Mouse (Mus musculus) intestine, embryonic 15.5 days (tissue): ENCODE results near the gene Them4. TPM values are rescaled to one million over a fixed set of nuclear protein-coding genes. Genes with fewer than 3 reads are reported as not detected.

Source experiments
- ATAC-seq: fragments of 200-750 bp; cut with Nextera tagmentation; 2 replicates; pipeline ENCODE4 v1.8.0; 2017; ENCODE audit warnings: moderate TSS enrichment, moderate library complexity
- H3K27ac ChIP-seq: fragments of 300-500 bp; sonication (generic); 2 replicates; pipeline ENCODE4 v1.5.1; 2015; ENCODE audit warnings: mild to moderate bottlenecking, inconsistent platforms
- H3K27me3 ChIP-seq: fragments of 300-500 bp; sonication (generic); replicated peaks from 2 replicates; pipeline ENCODE4 v1.6.1; 2015; ENCODE audit warnings: inconsistent platforms
- H3K36me3 ChIP-seq: fragments of 300-500 bp; sonication (generic); 2 replicates; pipeline ENCODE4 v1.6.1; 2015; ENCODE audit warnings: inconsistent platforms
- H3K4me1 ChIP-seq: fragments of 300-500 bp; sonication (generic); replicated peaks from 2 replicates; pipeline ENCODE4 v1.6.1; 2015; ENCODE audit warnings: inconsistent platforms
- H3K4me2 ChIP-seq: fragments of 300-500 bp; sonication (generic); replicated peaks from 2 replicates; pipeline ENCODE4 v1.6.1; 2015; ENCODE audit warnings: mild to moderate bottlenecking, inconsistent platforms
- H3K4me3 ChIP-seq: fragments of 300-500 bp; sonication (generic); replicated peaks from 2 replicates; pipeline ENCODE4 v1.5.1; 2015; ENCODE audit warnings: inconsistent platforms
- H3K9ac ChIP-seq: fragments of 300-500 bp; sonication (generic); 2 replicates; pipeline ENCODE4 v1.6.1; 2015; ENCODE audit warnings: inconsistent platforms
- H3K9me3 ChIP-seq: fragments of 300-500 bp; sonication (generic); 2 replicates; pipeline ENCODE4 v1.6.1; 2016; ENCODE audit warnings: inconsistent platforms
- WGBS: fragments of 180-500 bp; shearing (Covaris S2); methylation state at CpG from one replicate; pipeline ENCODE4 v1.1.7; 2015; 5-methylcytosine and 5-hydroxymethylcytosine counted together
- polyA plus RNA-seq: library from polyadenylated mRNA; unstranded; fragments of >200 nt; fragmentation: Nextera tagmentation; extraction: Ambion mirVana; gene quantifications from 2 replicates; pipeline ENCODE4 v1.2.1, GENCODE M21; 2015

Them4 gene
- polyA plus RNA-seq, 1 experiment from 2014 or later = 18.7 TPM

DNA sequence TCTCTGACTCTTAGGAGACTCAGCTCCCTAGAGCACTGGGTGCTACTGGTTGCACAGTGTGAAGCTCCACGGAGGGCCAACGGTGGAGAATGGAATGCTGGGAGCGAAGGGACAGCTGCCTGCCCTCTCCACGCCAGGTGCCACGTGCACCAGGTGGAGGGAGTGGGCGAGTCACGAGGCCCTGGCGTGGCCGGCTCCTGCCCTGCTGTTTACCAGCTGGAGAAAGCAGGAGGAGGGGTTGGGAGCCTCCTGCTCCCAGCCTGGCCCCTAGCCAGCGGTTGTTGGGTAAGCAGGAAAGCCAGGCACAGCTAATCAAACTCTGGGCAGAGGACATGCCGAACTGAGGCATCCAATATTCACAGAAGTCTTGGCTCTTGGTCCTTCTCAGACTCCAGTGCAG is 61.7 kb downstream of the Them4 start:
- no peak overlapping the region for H3K27ac ChIP-seq
- H3K9ac ChIP-seq = no peak overlapping the region
- 0 out of 2 replicates have a peak, but pooled peaks cover 3% of the 10 kb centered on the region for H3K27me3 ChIP-seq
- H3K9me3 ChIP-seq = no peaks in the 10 kb centered on the region
- H3K4me2 ChIP-seq = peak overlapping the region; percentile 44
- WGBS = 1% methylated on average over 11 of the region's 11 CpGs
- H3K4me3 ChIP-seq = no peak overlapping the region
- H3K36me3 ChIP-seq = no peaks in the 10 kb centered on the region
- H3K4me1 ChIP-seq = peaks cover 27% of the 10 kb centered on the region
- ATAC-seq = peak; percentile 70

DNA sequence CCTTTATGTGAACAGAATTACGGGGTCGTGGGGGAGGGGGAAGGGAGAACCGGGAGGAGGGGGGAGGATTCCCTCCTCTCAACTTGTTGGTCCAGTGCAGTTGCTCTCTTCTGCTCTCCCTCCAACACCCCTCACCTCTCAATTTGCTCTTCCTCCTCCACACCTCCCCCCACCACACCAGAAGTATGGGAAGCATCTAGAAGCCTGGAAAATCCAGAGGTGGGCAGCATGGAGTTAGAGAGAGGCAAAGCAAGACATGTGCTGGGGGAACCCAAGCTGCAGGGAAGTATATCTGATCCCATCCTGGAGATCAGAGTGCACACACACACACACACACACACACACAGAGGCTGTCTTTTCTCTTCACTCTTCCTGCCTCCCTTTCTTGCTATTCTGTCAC is 62.1 kb downstream of the Them4 start:
- Histone ChIP-seq H3K4me3 (no peak overlapping the region), H3K4me1 (peaks cover 27% of the 10 kb centered on the region), H3K27me3 (0 out of 2 replicates have a peak, but pooled peaks cover 3% of the 10 kb centered on the region), H3K36me3 (no peaks in the 10 kb centered on the region), H3K9ac (no peak overlapping the region), H3K9me3 (no peaks in the 10 kb centered on the region), H3K4me2 (peak overlapping the region; percentile 44; the same call in 1 of the 2 replicates), H3K27ac (no peak overlapping the region)
- 0% methylated on average over 3 of the region's 3 CpGs for WGBS
- no peak for ATAC-seq

DNA sequence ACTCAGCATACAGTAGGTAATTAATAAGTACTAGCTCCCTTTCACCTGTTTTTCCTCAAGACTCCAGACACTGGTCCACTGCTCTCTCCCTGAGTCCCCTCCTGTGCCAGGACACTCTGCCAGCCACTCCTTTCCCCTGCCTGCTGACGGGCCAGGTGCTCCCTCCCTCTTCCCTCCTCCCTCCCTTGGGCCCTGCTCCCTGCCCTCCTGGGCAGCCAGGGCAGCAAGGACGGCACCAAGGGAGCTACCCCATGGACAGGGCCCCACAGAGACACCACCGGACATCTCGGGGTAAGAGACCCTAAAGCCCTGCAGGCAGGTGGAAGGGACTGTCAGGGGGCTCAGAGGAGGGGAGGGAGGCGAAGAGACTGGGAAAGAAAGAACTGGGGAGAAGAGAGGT is 62.8 kb downstream of the Them4 start, which contains the start of gene Rorc:
Gene Rorc, plus strand, starts transcription at position 154 of the 400 bp plus-strand sequence.
- 0 out of 2 replicates have a peak, but pooled peaks cover 3% of the 10 kb centered on the region for H3K27me3 ChIP-seq
- H3K9ac ChIP-seq = no peak within 1 kb of the TSS; the same call in 1 of the 2 replicates
- peaks cover 27% of the 10 kb centered on the region for H3K4me1 ChIP-seq
- peak within 1 kb of the TSS; percentile 55 for H3K4me2 ChIP-seq
- H3K27ac ChIP-seq = peak within 1 kb of the TSS; percentile 58; the same call in 1 of the 2 replicates
- peak within 1 kb of the TSS; percentile 29 for H3K4me3 ChIP-seq
- 19% methylated on average over 5 of the region's 5 CpGs for WGBS
- no peaks in the 10 kb centered on the region for H3K9me3 ChIP-seq
- peak; percentile 54 for ATAC-seq
- no peaks in the 10 kb centered on the region for H3K36me3 ChIP-seq

DNA sequence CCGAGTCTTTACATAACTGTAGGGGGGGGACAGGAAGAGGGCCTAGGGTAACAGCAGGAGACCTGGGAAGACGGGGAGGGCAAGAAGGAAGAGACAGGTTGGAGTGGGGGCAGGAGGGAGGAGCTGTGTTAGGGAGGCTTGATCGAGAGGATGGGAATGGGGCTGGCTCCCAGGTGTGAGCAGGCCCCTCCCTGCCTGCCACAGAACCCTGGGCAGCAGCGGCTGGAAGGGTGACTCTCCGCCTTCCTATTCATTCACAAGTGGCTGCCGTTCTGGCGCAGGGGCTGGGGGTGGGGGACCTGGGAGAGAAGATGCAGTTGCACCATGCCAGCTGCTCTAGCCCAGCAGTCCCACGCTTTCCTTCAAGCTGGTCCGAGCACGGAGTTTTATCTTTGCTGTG is 63.2 kb downstream of the Them4 start:
- peak; percentile 62 for ATAC-seq
- peak overlapping the region; percentile 55 for H3K4me2 ChIP-seq
- no peaks in the 10 kb centered on the region for H3K9me3 ChIP-seq
- peak overlapping the region; percentile 29 for H3K4me3 ChIP-seq
- H3K27me3 ChIP-seq = 0 out of 2 replicates have a peak, but pooled peaks cover 3% of the 10 kb centered on the region
- 5% methylated on average over 10 of the region's 10 CpGs for WGBS
- peaks cover 25% of the 10 kb centered on the region for H3K4me1 ChIP-seq
- H3K36me3 ChIP-seq = no peaks in the 10 kb centered on the region
- no peak overlapping the region for H3K9ac ChIP-seq
- H3K27ac ChIP-seq = peak overlapping the region; percentile 58; the same call in 1 of the 2 replicates

DNA sequence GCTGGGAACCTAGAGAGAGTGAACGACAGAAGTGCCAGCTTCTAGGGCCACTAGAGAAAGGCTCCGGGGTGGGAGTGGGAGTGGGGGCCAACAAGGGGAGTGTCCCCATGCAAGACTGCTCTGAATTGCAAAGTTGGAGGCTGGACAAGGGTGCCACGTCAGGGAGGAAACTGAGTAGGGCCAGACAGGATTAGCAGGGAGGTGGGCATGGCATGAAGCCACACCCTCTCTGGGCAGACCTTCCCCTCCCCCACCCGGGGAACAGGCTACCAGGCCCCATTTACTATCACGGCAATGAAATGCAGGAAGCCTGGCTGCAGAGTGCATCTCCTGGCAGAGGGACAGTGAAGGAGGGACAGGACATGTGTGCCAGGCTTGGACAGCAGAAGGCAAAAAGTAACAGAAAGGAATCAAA is 63.7 kb downstream of the Them4 start:
- H3K9ac ChIP-seq = no peak overlapping the region; the same call in 1 of the 2 replicates
- no peaks in the 10 kb centered on the region for H3K36me3 ChIP-seq
- H3K4me1 ChIP-seq = peaks cover 25% of the 10 kb centered on the region
- H3K9me3 ChIP-seq = no peaks in the 10 kb centered on the region
- peak overlapping the region; percentile 29 for H3K4me3 ChIP-seq
- H3K27me3 ChIP-seq = 0 out of 2 replicates have a peak, but pooled peaks cover 3% of the 10 kb centered on the region
- WGBS = 0% methylated on average over 5 of the region's 5 CpGs
- peak overlapping the region; percentile 55 for H3K4me2 ChIP-seq
- ATAC-seq = peak; percentile 46
- H3K27ac ChIP-seq = peak overlapping the region; percentile 58; the same call in 1 of the 2 replicates

DNA sequence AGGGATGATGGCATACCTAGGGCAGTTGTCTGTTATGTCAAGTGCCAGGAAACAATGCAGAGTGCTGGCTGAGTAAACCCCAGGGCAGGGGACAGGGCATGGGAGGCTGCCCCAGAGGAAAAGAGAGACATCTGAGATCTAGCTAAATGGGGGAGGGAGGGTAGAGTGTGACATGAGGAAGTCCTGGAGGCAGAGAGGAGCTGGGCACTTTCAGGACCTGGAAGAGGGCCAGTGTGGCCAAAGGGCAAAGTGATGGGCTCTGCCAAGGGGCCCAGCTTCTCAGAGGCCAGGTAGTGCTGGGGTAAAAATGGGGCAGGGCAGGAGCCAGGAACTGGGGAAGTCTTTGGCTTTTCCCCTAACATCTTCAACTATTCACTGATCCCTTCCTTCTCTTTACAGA is 64.7 kb downstream of the Them4 start:
- no peak overlapping the region for H3K4me2 ChIP-seq
- H3K9ac ChIP-seq = no peak overlapping the region
- H3K27me3 ChIP-seq = 0 out of 2 replicates have a peak, but pooled peaks cover 3% of the 10 kb centered on the region
- no peaks in the 10 kb centered on the region for H3K9me3 ChIP-seq
- peaks cover 25% of the 10 kb centered on the region for H3K4me1 ChIP-seq
- H3K4me3 ChIP-seq = no peak overlapping the region
- H3K36me3 ChIP-seq = no peaks in the 10 kb centered on the region
- ATAC-seq = no peak
- H3K27ac ChIP-seq = no peak overlapping the region

DNA sequence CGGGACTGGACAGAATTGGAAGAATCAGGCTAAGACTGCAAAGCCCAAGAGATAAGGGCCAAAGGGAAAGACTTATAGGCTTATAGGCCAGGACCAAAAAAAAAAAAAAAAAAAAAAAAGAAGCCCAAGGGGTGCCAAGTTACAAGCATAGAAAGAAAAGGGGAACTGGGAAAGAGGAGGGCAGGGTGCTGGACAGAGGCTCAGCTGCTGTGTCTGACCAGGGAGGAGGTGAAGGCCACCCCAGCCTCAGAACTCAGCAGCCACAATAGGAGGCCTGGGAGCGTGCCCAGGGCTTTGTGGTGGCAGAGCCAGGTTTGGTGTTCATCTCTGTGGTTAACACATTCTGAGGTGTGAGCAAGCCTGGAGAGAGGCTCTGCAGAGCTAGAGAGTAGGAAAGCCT is 65.3 kb downstream of the Them4 start:
- Histone ChIP-seq H3K27ac (no peak overlapping the region), H3K36me3 (no peaks in the 10 kb centered on the region), H3K4me1 (peaks cover 25% of the 10 kb centered on the region), H3K4me2 (no peak overlapping the region), H3K4me3 (no peak overlapping the region), H3K27me3 (0 out of 2 replicates have a peak, but pooled peaks cover 3% of the 10 kb centered on the region), H3K9me3 (no peaks in the 10 kb centered on the region), H3K9ac (no peak overlapping the region)
- ATAC-seq = no peak
- WGBS = 79% methylated on average over 2 of the region's 2 CpGs

DNA sequence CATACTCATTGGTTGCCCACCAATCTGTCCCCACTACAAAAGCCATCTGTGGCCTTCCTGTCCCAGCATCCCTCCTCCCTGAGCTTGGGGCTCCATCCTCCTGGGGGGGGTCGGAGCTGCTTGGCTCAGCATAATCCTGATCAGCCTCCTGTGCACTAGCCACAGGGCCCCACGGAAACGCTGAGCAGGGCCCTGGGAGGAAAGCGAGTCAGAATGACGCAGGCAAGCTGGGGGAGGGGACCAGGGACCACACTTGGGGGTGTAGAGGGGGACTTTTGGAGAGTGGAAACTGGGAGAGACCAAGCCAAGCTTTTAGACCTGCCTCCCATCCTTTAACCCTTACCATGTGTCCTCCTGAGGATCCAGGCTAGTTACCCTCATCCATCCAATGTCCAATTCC is 66.0 kb downstream of the Them4 start:
- Histone ChIP-seq H3K4me2 (no peak overlapping the region), H3K4me3 (no peak overlapping the region), H3K27ac (no peak overlapping the region), H3K27me3 (0 out of 2 replicates have a peak, but pooled peaks cover 3% of the 10 kb centered on the region), H3K36me3 (no peaks in the 10 kb centered on the region), H3K9me3 (no peaks in the 10 kb centered on the region), H3K9ac (no peak overlapping the region), H3K4me1 (peaks cover 25% of the 10 kb centered on the region)
- no peak for ATAC-seq
- WGBS = 53% methylated on average over 5 of the region's 5 CpGs

DNA sequence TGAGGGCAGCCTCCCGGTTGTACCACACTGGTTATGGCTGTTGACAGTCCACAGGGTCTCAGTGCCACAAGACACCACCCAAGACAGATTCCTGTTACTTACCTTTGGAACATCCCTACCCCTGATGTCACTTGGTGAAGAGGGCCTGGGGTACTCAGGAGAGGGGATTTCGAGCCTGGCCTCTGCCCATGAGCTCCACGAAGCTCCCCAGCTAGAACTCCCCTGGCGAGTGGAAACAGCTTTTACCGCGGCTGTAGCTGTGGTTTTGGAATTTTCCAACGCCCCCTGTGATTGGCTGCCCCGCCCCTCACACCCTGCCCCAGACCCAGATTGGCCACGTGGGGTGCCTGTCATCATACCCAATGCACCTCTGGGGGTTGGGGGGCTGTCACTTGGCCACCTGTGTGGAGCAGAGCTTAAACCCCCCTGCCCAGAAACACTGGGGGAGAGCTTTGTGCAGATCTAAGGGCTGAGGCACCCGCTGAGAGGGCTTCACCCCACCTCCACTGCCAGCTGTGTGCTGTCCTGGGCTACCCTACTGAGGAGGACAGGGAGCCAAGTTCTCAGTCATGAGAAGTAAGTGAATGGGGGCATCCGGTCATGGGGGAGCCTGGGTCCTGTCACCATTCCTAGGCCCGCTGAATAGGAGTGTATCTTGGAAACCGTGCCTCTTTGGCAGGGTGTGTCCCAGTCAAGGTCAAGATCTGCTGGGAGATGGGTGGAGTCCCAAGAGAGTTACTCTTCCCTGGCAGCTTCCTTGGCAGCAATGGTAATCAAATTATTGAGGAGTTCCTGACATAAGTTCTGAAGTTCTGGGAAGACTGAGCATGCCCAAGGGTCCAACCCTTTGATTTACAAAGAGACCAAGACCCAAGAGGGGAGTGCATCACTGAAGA is 67.4 kb downstream of the Them4 start:
- H3K9ac ChIP-seq = no peak overlapping the region
- H3K4me1 ChIP-seq = peaks cover 17% of the 10 kb centered on the region
- whole genome bisulfite sequencing = 13% methylated on average over 13 of the region's 13 CpGs
- ATAC-seq = no peak
- 0 out of 2 replicates have a peak, but pooled peaks cover 3% of the 10 kb centered on the region for H3K27me3 ChIP-seq
- no peak overlapping the region for H3K4me3 ChIP-seq
- no peaks in the 10 kb centered on the region for H3K36me3 ChIP-seq
- H3K9me3 ChIP-seq = no peaks in the 10 kb centered on the region
- H3K4me2 ChIP-seq = no peak overlapping the region
- no peak overlapping the region for H3K27ac ChIP-seq

DNA sequence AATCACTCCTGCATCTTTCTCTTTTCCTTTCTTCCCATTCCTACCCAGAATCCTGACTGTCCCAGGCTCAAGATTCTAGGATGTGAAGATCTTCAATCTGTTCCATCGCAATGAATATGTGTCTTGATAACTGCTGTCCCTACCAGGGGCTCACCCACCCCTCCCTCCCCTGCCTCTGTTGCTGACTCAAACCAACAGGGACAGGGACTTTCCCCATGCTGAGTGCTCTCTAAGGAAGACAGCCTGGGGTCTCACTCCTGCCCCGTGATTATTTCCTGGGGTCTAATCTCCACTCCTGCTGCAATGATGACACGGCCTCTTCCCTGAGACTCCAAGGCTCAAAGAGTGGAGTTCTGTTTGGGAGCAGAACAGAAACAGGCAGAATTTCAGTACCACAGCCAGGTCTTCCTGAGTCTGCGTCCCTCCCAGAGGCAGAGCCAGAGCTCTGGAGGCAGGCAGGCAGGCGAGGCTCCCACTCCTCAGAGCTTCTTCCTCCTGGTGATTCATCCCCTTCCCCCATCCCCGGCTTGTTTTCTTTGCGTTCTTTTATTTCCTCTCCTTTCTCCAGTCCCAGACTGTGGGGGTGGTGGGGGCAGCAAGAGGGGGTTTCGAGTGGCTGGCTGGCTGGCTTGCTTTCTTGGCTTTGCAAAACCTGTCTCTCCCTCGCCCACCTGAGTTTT is 70.1 kb downstream of the Them4 start:
- no peak overlapping the region for H3K27ac ChIP-seq
- H3K4me2 ChIP-seq = no peak overlapping the region
- no peak overlapping the region for H3K9ac ChIP-seq
- no peaks in the 10 kb centered on the region for H3K36me3 ChIP-seq
- H3K9me3 ChIP-seq = no peaks in the 10 kb centered on the region
- H3K4me1 ChIP-seq = no peaks in the 10 kb centered on the region; the same call in 1 of the 2 replicates
- ATAC-seq = no peak
- no peak overlapping the region for H3K4me3 ChIP-seq
- WGBS = 27% methylated on average over 9 of the region's 9 CpGs
- 0 out of 2 replicates have a peak, but pooled peaks cover 3% of the 10 kb centered on the region for H3K27me3 ChIP-seq
